Mouse (Mus musculus) cerebellum, postnatal 14 days (tissue): ENCODE measurements around the gene Eln.

Experiments used
- DNase-seq, 2 experiments: peaks; one replicate each; pipeline ENCODE4 v3.0.0; 2021; ENCODE audit warnings: mixed read lengths in 2 of 2

The Eln gene

GRCm38 (mm10) chr5:134680238-134680637 is 66.9 kb downstream of the Eln start:
- DNase-seq = no peak

GRCm38 (mm10) chr5:134678827-134679546 is 68.1 kb downstream of the Eln start:
- no peak for DNase-seq

DNA sequence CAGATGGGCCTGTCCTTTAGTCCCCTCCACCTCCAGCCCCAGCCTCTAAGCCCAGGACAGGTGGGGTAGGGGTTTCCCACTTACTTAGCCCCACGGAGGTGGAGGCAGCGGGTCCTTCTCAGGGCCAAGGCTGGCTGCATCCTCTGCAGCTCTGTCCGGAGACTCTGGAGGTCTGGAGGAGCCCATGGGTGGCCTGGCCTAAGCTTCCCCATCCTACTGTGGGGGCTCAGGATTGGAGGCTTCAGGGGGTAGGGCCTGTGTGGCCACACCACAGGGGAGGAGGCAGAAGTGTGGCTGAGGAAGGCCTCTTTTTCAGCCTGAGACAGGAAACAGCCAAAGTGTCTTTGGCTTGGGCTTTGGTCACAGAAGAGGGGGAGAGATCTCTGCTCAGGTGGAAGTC is 69.1 kb downstream of the Eln start:
- DNase-seq = no peak

GRCm38 (mm10) chr5:134677491-134677890 is 69.6 kb downstream of the Eln start:
- DNase-seq = no peak

DNA sequence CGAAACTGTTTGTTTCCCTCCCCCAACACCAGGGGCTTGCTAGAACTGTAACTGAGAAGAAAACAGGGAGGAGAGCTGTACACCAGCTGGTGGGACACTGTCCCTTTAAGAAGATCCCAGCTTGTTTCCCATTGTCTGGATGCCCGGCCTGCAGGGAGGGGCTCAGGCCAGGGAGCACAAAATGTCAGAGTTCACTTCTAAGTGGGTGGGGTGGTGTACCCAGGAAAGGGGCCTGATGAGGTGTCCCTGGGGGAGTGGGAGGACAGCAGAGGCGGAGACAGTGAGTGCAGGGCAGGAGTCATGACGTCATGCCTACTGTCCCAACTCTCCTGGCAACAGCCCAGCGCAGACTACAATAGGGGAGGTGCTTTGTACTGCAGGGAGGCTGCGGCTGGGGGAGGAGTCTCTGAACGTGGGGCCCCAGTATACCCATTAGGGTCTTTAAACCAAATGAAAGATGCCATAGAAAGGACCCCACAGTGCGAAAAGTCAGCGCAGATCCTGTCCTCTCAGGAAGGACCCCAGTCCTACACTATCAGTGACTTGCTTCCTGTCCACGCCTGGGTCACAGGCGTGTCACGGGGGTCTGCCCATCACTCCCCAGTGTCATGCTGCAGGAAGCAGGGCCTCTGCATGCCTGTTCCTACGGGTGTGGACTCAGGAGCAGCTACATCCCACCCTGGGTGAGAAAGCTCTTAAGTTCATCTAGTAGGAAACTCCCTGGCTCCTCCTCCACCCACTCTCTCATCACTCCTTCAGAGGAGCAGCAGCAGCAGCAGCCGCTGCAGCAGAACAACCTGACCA is 71.0 kb downstream of the Eln start:
- DNase-seq = peak; percentile 37 to 58

DNA sequence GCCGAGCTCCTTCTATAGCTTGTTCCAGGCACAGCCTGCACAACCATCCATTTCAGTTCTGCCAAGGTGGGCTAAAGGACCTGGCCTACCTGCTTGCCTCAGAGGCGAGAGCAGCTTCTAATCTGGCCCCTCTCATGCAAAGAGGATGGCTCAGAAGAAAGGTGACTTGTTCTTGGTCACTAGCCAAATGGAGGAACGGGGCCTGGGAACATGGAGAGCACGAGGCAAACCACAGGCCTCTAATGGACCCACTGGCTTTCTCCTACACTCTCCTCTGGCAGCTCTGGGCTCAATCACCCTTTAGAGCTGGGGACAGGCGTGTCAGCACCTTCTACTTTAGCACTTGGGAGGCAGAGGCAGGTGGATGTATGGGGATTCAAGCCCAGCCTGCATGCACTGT is 72.1 kb downstream of the Eln start:
- no peak for DNase-seq

DNA sequence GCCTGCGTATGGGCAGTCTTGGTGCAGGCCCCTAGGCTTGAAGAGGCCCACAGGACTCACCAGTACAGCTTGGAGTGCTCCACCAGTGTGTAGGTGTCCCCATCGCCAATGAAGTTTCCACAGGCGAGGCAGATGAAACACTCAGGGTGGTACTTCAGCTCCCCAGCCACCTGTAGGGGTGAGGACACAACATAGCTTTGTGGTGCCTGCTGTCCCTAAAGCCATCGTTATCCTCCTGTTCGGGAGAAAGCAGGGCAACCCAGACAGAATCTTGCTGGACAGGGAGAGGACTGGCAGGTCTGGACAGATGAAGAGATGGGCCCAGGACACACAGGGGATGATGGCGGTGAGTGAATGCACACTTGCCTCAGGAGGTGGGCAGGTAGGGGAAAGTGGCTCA is 74.5 kb downstream of the Eln start:
- no peak for DNase-seq

- no peak for DNase-seq
Observed at GRCm38 (mm10) chr5:134672198-134672516, 75.0 kb downstream of the Eln start.

DNA sequence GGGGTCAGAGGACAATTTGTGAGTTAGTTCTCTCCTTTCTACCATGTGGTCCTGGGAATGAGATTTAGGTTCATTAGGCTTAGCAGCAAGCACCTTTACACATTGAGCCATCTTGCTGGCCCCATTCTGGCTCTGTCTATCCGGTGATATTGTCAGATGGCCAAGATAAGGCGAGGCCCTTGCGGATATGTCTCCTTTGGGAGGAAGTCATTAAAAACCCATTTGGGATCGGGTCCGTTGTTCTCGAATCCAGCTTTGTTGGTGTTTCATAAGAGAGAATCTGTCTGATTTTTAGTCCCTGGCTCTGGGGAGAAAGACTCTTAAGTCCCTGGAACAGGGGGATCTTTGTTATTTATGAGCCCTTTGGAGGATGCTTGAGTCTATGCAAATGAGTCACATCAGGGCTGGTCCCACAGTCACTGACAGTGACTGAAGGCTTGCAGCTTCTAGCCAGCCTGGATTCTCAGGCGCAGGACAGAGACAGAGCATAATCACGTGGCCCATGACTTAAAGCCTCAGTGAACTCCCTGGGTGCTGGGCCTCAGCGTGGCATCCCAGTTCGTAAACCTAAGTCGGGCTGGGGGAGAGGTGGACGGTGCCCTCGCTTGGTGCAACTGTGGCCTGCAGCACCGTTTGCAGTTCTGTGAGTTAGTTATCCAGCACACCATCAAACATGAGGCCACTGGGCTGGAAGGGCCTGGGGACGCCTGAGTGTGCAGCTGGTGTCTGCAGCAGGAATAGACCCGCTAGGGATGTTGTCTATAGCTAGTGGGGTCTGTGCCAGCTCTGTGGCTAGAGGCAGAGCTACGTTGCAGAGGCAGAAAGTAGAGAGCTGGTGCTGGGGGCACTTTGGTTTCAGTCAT is 75.6 kb downstream of the Eln start:
- DNase-seq = no peak

GRCm38 (mm10) chr5:134669001-134669708 is 78.0 kb downstream of the Eln start:
- no peak for DNase-seq

DNA sequence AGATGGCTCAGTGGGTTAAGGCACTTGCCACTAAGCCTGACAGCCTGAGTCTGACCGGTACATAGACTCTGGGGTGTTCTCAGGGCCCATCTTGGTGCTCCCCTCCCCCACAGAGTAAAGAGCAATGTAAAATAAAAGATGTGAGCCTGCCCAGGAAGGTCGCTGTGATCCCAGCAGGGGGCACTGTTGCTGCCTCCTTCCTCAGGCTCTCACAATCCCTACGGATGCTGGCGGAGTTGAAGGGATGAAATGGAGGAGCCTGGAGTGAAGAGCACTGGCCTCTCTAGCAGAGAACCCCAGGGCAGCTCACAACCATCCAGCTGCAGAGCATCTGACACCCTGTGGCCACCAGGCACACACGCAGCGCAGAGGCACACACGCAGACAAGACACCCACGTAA is 78.6 kb downstream of the Eln start:
- peak; percentile 39 to 66 for DNase-seq

DNA sequence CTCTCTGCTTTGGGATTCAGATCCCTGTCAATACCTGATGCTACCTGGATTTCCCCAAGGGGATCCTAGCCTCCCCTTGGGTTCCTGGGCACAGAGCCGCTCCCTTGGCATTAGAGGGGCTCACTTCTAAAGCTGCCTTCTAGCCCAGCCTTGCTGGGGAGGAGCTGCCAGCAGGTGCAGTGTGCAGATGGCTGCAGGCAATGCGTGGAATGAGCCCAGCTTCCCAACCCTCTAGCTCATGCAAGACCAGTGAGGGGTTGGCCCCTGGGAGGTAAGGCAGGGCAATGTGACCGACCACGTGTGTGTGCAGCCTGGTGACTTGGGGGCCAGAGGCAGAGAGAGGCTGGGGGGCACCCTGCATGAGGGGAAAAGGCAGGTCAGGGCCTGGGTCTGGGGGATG is 90.4 kb downstream of the Eln start:
- peak; percentile 53 to 55 for DNase-seq
